In the genomic region with DNA sequence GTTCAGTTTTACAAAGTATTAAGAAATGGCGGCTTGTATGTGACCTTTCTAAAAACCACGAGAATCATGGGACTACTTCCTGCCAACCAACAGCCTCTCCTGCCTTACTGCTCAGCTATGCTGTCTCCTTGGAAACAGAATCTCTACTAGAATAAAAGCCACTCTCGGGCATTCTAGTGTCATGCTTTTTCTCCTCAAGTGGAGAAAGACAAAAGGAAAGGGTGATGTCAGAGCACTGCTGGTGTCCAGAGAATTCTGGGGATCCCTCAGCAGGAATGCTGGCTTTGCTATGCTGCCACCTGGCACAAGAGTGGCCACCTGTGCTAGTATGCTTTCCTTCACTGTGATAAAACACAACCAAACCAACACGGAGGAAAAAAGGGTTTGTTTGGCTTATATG, we compare ENCODE assay signal across 11 mouse cellular contexts. TPM values are rescaled to one million over a fixed set of nuclear protein-coding genes. Genes with fewer than 3 reads are reported as not detected.
A peak's percentile ranks its signal among the peaks of the same experiment; 100 is the strongest.
DNase-seq lines count a peak whose midpoint lies in the region; ATAC-seq and TF ChIP-seq lines count a peak whose summit lies in the region.
"Had no signal": no experiment of that assay in that cellular context is flagged by ENCODE, and none has a peak within 500 bp of the region (broad histone marks: within the 10 kb centered on the region; RNA-seq: fewer than 3 reads in every experiment).

No protein-coding gene starts in this region.

- peak; percentile 3; the same call in 1 of the 2 replicates for ATAC-seq in frontal cortex, adult (ENCODE audit: low TSS enrichment)
- ATAC-seq in forebrain, embryonic 16.5 days, result peak; percentile 78
- peak; percentile 89 for ATAC-seq in midbrain, embryonic 16.5 days
- no peak for ATAC-seq in stomach, postnatal 0 days (ENCODE audit: low FRiP score, low TSS enrichment)

- TF ChIP-seq CTCF in stomach, postnatal 0 days (IDR thresholded peaks at IDR 0.05; ENCODE audit: low read depth), result no peak

- no peak overlapping the region for H3K4me3 ChIP-seq in forebrain, embryonic 16.5 days (replicated peaks; ENCODE audit: low read length)
- no peak overlapping the region for H3K4me3 ChIP-seq in midbrain, embryonic 16.5 days (ENCODE audit: low read depth, low read length)
- no peak overlapping the region for H3K4me3 ChIP-seq in stomach, postnatal 0 days (ENCODE audit: low read depth, low read length)
- H3K4me3 ChIP-seq: layer of hippocampus, adult 2 months had no signal

- DNase-seq in frontal cortex, adult 2 months (ENCODE audit: extremely low spot score in 1 of 2, low spot score in 1 of 2), result no peak
- DNase-seq in cerebellum, adult 8-10 months, result peak; percentile 46
- DNase-seq in gastrocnemius, adult 8-10 months (ENCODE audit: low spot score in 2 of 2), result no peak
- no peak for DNase-seq in left cerebral cortex, adult 18-20 months (ENCODE audit: low spot score in 2 of 2)
- no peak for DNase-seq in stomach, postnatal 0 days (ENCODE audit: low spot score)
- DNase-seq: heart, postnatal 14 days; liver had no signal

- no peaks in the 10 kb centered on the region for H3K36me3 ChIP-seq in forebrain, embryonic 16.5 days (ENCODE audit: control insufficient read depth, insufficient read depth)
- no peaks in the 10 kb centered on the region for H3K36me3 ChIP-seq in midbrain, embryonic 16.5 days (ENCODE audit: control insufficient read depth, insufficient read depth, low read length)
- H3K36me3 ChIP-seq in stomach, postnatal 0 days (ENCODE audit: control insufficient read depth, insufficient read depth, low read length), result no peaks in the 10 kb centered on the region

- H3K9me3 ChIP-seq in forebrain, embryonic 16.5 days (ENCODE audit: control insufficient read depth, low read length), result no peaks in the 10 kb centered on the region
- no peaks in the 10 kb centered on the region for H3K9me3 ChIP-seq in midbrain, embryonic 16.5 days (replicated peaks; ENCODE audit: control insufficient read depth, low read length, poor library complexity, severe bottlenecking)
- H3K9me3 ChIP-seq in stomach, postnatal 0 days (ENCODE audit: control insufficient read depth, low read length), result no peaks in the 10 kb centered on the region

- peak overlapping the region; percentile 12; the same call in 1 of the 2 replicates for H3K27ac ChIP-seq in forebrain, embryonic 16.5 days (ENCODE audit: low read length)
- peak overlapping the region; percentile 69 for H3K27ac ChIP-seq in midbrain, embryonic 16.5 days (ENCODE audit: low read length)
- no peak overlapping the region for H3K27ac ChIP-seq in stomach, postnatal 0 days (replicated peaks)

- TF ChIP-seq EP300 in stomach, postnatal 0 days (optimal IDR thresholded peaks at IDR 0.05), result no peak

- WGBS in forebrain, embryonic 16.5 days, result 7% methylated on average over 4 of the region's 4 CpGs
- WGBS in midbrain, embryonic 16.5 days, result 1% methylated on average over 4 of the region's 4 CpGs
- WGBS in stomach, postnatal 0 days, result 25% methylated on average over 4 of the region's 4 CpGs

- no peaks in the 10 kb centered on the region for H3K27me3 ChIP-seq in forebrain, embryonic 16.5 days (replicated peaks; ENCODE audit: control insufficient read depth, insufficient read depth, low read length)
- no peaks in the 10 kb centered on the region for H3K27me3 ChIP-seq in midbrain, embryonic 16.5 days (ENCODE audit: control insufficient read depth, insufficient read depth, low read depth, low read length)
- H3K27me3 ChIP-seq in stomach, postnatal 0 days (ENCODE audit: control insufficient read depth, insufficient read depth, low read length), result no peaks in the 10 kb centered on the region

- peak overlapping the region; percentile 2; the same call in 1 of the 2 replicates for H3K4me2 ChIP-seq in forebrain, embryonic 16.5 days (ENCODE audit: low read length)
- H3K4me2 ChIP-seq in midbrain, embryonic 16.5 days (ENCODE audit: low read length), result peak overlapping the region; percentile 21; the same call in 1 of the 2 replicates
- no peak overlapping the region for H3K4me2 ChIP-seq in stomach, postnatal 0 days (replicated peaks; ENCODE audit: low read depth)

- H3K9ac ChIP-seq in forebrain, embryonic 16.5 days (replicated peaks; ENCODE audit: low read depth, low read length), result no peak overlapping the region
- H3K9ac ChIP-seq in midbrain, embryonic 16.5 days (ENCODE audit: low read depth, low read length), result no peak overlapping the region
- no peak overlapping the region for H3K9ac ChIP-seq in stomach, postnatal 0 days (ENCODE audit: low read length)

- H3K4me1 ChIP-seq in forebrain, embryonic 16.5 days (replicated peaks; ENCODE audit: control insufficient read depth, insufficient read depth, low read length), result peaks cover 11% of the 10 kb centered on the region
- peaks cover 15% of the 10 kb centered on the region for H3K4me1 ChIP-seq in midbrain, embryonic 16.5 days (ENCODE audit: control insufficient read depth, insufficient read depth, low read length)
- H3K4me1 ChIP-seq in stomach, postnatal 0 days (replicated peaks; ENCODE audit: control insufficient read depth, insufficient read depth), result no peaks in the 10 kb centered on the region

RNA-seq across cellular contexts. Expression of a gene that starts 57.0 kb away (rescaled TPM):
- polyA plus RNA-seq in frontal cortex, adult 2 months (2012; rRNA removed), result 22.0 and 22.8 TPM in 2 replicates
- polyA plus RNA-seq in forebrain, embryonic 16.5 days (2015; fragmentation: Nextera tagmentation; extraction: Ambion mirVana), result 7.7 and 8.2 TPM in 2 replicates
- polyA plus RNA-seq in midbrain, embryonic 16.5 days (2015; fragmentation: Nextera tagmentation; extraction: Ambion mirVana), result 10.5 and 12.4 TPM in 2 replicates
- 10 to 100 TPM; 16.7 to 33.5 (median 23.6) TPM for total RNA-seq in gastrocnemius, adult 8-10 months (2022)
- total RNA-seq in left cerebral cortex, adult 18-20 months (2021), result 10 to 100 TPM; 42.1 to 46.8 TPM
- polyA plus RNA-seq in stomach, postnatal 0 days (2015; fragmentation: Nextera tagmentation; extraction: Ambion mirVana), result 10.5 and 11.4 TPM in 2 replicates
